Mouse (Mus musculus) left cerebral cortex, adult 2 months (tissue): ENCODE results near the gene Pex16. TPM values are rescaled to one million over a fixed set of nuclear protein-coding genes. Genes with fewer than 3 reads are reported as not detected.

Experiments used
- DNase-seq, 2 experiments: peaks; one replicate each; pipeline ENCODE4 v3.0.0; 2021 to 2022; ENCODE audit warnings: low spot score in 2 of 2, mixed read lengths in 1 of 2; ENCODE audit errors: extremely low spot score in 1 of 2
- H3K27ac ChIP-seq: fragments of 200-600 bp; 2 replicates; pipeline ENCODE4 v1.8.1; 2022
- H3K4me3 ChIP-seq: fragments of 200-600 bp; 2 replicates; pipeline ENCODE4 v1.8.1; 2022
- CTCF ChIP-seq: fragments of 200-600 bp; IDR thresholded peaks from 2 replicates; pipeline ENCODE4 v1.8.1; 2022; ENCODE audit warnings: antibody characterized with exemption, mild to moderate bottlenecking, moderate library complexity
- intact Hi-C: fragments of 180-260 bp; cut with DNase I; formaldehyde crosslinking; loops from one replicate; pipeline ENCODE4 v1.15.1; 2025
- microRNA-seq, 2 experiments: library from miRNA; unstranded; fragments of <30 nt; microRNA quantifications; one replicate each; pipeline ENCODE4 v1.2.0; 2021
- total RNA-seq, 2 experiments: library from RNA; stranded (reverse); gene quantifications; 2 replicates each; pipeline ENCODE4 v1.2.3; 2021

Pex16 gene
- total RNA-seq, 2 experiments from 2014 or later = 33.4 to 37.1 TPM

DNA sequence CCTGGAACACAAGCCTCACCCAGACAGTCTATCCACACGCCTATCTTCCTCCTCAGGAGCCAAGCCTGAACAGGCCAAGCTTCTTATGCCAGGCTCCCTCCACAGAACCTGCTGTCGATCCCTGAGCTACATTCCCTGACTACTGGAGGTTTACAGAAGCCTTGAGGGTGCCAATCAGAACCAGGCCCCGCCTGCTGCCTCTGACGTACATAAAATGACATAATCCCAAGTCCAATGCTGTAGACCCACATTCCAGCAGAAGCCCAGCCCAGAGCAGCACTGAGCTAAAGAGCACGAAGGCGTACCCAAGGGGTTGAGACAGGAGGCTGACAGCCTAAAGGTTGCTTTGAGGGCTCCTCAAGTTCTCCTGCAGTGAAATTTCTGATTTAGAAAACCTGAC is 53.4 kb downstream of the Pex16 start:
- peak; percentile 78 to 82 for DNase-seq
- Histone ChIP-seq H3K4me3 (no peak overlapping the region), H3K27ac (peak overlapping the region; percentile 83)
- no peak; the same call in 1 of the 2 replicates for TF ChIP-seq CTCF
- intact Hi-C loops = no loop called here

GRCm38 (mm10) chr2:92430089-92430488 is 55.6 kb downstream of the Pex16 start:
- intact Hi-C loops = loop anchor here (5.0 kb wide), 2 partner anchors 248 to 368 kb away; no protein-coding TSS in a partner anchor
- H3K27ac ChIP-seq = peak overlapping the region; percentile 83
- peak overlapping the region; percentile 35 for H3K4me3 ChIP-seq
- TF ChIP-seq CTCF = no peak
- DNase-seq = no peak

Small RNA genes within 50 kb of the gene (microRNA-seq; reads per million reads assigned to microRNA genes)
- 3.1 to 13.4 reads per million in 2 experiments for gene Mir7000

Other genes starting within 250 kb of the Pex16 start
- gene Large2, start 193 bp downstream of the Pex16 start, total RNA-seq = 1 to 10 TPM in 1 of 2 experiments, under 1 TPM in 1; 0.72 to 1.0 TPM
- 1 to 10 TPM; 5.3 TPM for gene 1700029I15Rik, start 7.9 kb downstream of the Pex16 start, total RNA-seq
- 100 to 1,000 TPM; 340 to 364 TPM for gene Mapk8ip1, start 26.6 kb downstream of the Pex16 start, total RNA-seq
- gene Cry2, start 59.4 kb downstream of the Pex16 start, total RNA-seq = 100 to 1,000 TPM; 126 to 129 TPM
- gene Slc35c1, start 85.9 kb downstream of the Pex16 start, total RNA-seq = 10 to 100 TPM; 16.1 to 16.9 TPM
- 100 to 1,000 TPM; 265 to 266 TPM for gene Chst1, start 225.0 kb downstream of the Pex16 start, total RNA-seq